ENCODE assay signal across 8 mouse cellular contexts in the genomic region with DNA sequence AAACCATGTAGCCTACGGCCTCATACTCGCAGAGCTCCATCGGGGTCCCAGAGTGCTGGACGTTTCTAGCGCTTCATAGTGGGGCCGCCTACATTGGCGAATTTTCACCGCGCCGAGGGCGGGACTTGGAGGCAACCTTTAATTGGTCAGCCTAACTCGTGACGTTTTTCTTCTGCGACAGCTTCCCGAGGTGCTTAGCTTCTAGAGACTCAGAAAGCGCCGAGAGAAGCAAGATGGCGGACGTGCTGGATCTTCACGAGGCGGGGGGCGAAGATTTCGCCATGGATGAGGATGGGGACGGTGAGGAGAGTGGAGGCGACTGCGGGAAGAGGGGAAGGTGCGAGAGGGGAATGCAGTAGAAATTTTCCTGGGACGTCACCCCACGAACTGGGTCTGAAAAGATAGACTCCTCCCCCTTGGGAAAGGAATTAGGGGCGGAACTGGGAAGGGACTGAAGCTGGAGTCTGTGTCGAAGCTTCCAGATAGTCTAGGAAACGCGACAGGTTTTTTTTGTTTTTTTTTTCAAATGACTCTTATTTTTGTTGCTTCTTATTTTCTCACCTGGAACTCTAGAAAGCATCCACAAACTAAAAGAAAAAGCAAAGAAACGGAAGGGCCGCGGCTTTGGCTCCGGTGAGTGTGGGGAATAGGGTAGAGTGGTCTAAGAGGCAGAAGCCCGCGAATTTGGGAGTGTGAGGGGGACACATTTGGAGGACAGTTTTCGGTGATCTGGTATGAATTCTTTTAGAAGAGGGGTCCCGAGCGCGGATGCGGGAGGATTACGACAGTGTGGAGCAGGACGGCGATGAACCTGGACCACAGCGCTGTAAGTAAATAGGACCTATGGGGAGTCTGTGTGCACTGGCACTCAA. TPM values are rescaled to one million over a fixed set of nuclear protein-coding genes. Genes with fewer than 3 reads are reported as not detected.
DNase-seq lines count a peak whose midpoint lies in the region; ATAC-seq lines count a peak whose summit lies in the region.

A gene (plus strand): TSS at position 205 of the 872 bp plus-strand sequence.

- H3K9ac ChIP-seq in lung, embryonic 16.5 days (ENCODE audit: low read length), result peak within 1 kb of the TSS; percentile 83

- DNase-seq in MEL-GATA-1-ER (ENCODE audit: extremely low read depth, low read depth), result peak; percentile 100
- DNase-seq in cerebellum, adult 8-10 months, result peak; percentile 95
- peak; percentile 99 for DNase-seq in forelimb bud, embryonic 11.5 days (ENCODE audit: low read depth, low spot score)
- DNase-seq in layer of hippocampus, adult 9-10 months (ENCODE audit: low spot score), result peak; percentile 94
- DNase-seq in ovary, postnatal 10 days (ENCODE audit: low spot score), result peak; percentile 90
- DNase-seq in thymus, postnatal 10 days (ENCODE audit: low spot score in 2 of 2), result peak; percentile 91 to 93

- peaks cover 14% of the 10 kb centered on the region for H3K36me3 ChIP-seq in lung, embryonic 16.5 days (ENCODE audit: control insufficient read depth, insufficient read depth, low read length)

- peak within 1 kb of the TSS; percentile 90 for H3K4me3 ChIP-seq in lung, embryonic 16.5 days (ENCODE audit: low read length)

- under 1% methylated on average over 48 of the region's 48 CpGs for WGBS in lung, embryonic 16.5 days

- H3K4me1 ChIP-seq in lung, embryonic 16.5 days (replicated peaks; ENCODE audit: control insufficient read depth, insufficient read depth, low read length), result peaks cover 12% of the 10 kb centered on the region; the same call in 1 of the 2 replicates

- no peaks in the 10 kb centered on the region for H3K27me3 ChIP-seq in lung, embryonic 16.5 days (ENCODE audit: control insufficient read depth, insufficient read depth, low read depth, low read length)

- H3K9me3 ChIP-seq in lung, embryonic 16.5 days (ENCODE audit: control insufficient read depth, low read length), result no peaks in the 10 kb centered on the region

- H3K27ac ChIP-seq in lung, embryonic 16.5 days (ENCODE audit: low read length), result peak within 1 kb of the TSS; percentile 79

- peak; percentile 98 to 99 for ATAC-seq in hematopoietic stem cell, adult 5-6 weeks (replicated peaks in 1 of 2; ENCODE audit: insufficient read depth in 1 of 2, low FRiP score in 2 of 2, low TSS enrichment in 1 of 2, low read depth in 1 of 2, poor library complexity in 2 of 2, severe bottlenecking in 2 of 2)
- peak; percentile 96 for ATAC-seq in lung, embryonic 16.5 days (ENCODE audit: low read depth)

- peak within 1 kb of the TSS; percentile 95 for H3K4me2 ChIP-seq in lung, embryonic 16.5 days (ENCODE audit: low read depth, low read length)

RNA-seq across cellular contexts. Expression of the gene that starts here (rescaled TPM):
- 68.9 and 86.3 TPM in 2 replicates for total RNA-seq in hematopoietic stem cell, adult 5-6 weeks (2017)
- polyA plus RNA-seq in lung, embryonic 16.5 days (2015; fragmentation: Nextera tagmentation; extraction: Ambion mirVana), result 132 and 135 TPM in 2 replicates

Comparison
In these comparisons a context has a peak if more than half of its experiments do, and no peak if none do; other contexts are left out.
1. Peak in every context shown above with its lines: DNase-seq, ATAC-seq, H3K4me3 ChIP-seq and H3K27ac ChIP-seq.